Mouse (Mus musculus) spleen, adult 12 weeks (tissue): ENCODE measurements around the gene Kif3c.

Experiments used
- DNase-seq: peaks from one replicate; pipeline ENCODE4 v3.0.0; 2022; ENCODE audit warnings: low spot score

Gene Kif3c

DNA sequence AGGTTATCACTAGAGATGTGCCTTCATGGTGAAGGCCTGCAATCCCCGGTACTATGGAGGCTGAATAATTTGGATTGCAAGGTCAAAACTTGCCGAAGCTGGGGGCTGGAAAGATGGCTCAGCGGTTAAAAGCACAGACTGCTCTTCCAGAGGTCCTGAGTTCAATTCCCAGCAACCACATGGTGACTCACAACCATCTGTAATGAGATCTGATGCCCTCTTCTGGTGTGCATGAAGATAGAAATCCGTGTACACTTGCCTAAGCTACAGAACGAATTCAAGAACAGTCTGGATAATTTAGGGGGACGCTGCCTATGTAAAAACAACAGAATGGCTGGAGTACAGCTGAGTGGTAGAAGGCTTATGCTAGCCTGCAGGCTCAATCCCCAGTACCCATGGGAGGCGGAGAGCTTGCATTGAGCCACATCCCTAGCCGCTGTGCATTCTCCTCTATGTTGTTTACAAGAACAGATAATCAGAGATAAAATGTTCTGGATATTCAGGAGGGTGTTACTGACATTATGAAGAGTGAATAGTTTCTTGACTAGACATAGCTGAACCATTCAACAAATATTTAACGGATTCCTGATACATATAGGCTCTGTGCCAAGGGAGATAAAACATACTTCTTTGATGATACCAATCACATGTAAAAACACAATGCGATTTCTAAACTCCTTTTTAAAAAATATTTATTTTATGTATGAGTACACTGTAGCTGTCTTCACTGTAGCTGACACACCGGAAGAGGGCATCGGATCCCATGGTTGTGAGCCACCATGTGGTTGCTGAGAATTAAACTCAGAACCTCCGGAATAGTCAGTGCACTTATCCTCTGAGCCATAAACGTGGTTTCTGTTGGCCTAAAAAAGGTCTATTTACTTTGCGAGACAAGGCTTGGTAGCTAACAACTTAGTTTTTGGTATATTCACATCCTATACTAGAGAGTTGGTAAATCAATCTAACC, 60.7 kb downstream of the Kif3c start:
- DNase-seq = no peak

DNA sequence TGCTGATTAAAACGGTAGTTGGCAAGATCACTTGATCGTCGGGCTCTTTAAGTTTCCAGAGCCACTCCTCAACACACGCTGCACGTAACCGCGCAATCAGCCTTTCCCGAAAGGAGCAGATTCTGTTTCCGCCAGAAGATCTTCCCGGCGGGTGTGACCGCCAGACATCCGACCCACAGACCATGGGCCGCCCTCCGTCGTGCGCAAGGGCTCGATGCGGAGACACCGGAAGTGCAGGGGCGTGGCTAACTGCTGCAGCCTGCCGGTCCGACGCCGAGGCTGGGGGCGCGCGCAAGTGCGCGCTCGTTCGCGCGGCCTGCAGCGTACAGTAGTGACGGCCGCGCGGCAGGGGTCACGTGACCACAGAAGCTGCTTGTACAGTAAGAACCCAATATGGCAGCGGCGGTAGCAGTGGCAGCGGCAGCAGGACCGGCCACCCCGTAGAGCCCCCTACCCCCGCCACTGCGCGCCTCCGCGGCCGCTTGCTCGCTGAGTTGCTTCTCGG, 61.6 kb downstream of the Kif3c start, which contains the start of gene Asxl2:
Gene Asxl2 (plus strand): TSS at position 328 of the 505 bp plus-strand sequence.
- DNase-seq = peak; percentile 98

DNA sequence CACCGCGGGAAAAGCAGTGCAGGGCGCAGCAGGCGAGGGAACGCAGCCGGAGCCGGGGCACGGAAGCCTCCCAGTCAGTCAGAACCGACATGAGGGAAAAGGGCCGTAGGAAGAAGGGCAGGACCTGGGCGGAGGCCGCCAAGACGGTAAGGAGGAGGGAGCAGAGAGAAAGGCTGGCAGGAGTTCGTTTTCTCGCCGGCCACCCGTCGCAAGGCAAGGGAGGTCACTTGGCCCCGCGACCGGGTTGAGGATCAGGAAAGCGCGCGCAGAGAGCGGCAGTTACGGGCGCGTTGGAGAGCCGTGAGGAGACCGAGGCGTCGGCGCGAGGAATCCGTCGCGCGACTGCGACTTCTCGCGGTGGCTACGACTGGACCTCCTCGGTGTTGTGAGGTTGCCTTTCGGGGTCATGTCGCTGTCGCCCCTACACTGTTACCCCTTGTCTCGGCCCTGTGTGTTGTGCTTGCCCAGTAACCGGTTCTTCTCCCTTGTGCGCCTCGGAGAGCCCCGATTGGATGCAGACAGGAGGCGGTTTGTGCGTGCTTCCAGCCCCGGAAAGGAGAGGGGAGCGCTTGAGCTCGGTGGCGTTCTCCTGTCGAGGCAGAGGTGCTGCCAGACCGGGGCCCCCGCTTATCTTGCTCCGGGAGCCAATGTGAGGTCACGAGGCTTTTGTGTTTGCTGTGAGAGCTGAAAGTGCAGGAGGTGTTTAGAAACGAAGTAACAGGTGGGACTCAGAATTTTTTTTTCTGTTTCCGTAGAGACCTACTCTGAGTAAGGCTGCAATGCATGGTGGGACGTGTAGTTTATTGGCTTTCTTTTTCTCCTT, 62.3 kb downstream of the Kif3c start:
- DNase-seq = peak; percentile 72

DNA sequence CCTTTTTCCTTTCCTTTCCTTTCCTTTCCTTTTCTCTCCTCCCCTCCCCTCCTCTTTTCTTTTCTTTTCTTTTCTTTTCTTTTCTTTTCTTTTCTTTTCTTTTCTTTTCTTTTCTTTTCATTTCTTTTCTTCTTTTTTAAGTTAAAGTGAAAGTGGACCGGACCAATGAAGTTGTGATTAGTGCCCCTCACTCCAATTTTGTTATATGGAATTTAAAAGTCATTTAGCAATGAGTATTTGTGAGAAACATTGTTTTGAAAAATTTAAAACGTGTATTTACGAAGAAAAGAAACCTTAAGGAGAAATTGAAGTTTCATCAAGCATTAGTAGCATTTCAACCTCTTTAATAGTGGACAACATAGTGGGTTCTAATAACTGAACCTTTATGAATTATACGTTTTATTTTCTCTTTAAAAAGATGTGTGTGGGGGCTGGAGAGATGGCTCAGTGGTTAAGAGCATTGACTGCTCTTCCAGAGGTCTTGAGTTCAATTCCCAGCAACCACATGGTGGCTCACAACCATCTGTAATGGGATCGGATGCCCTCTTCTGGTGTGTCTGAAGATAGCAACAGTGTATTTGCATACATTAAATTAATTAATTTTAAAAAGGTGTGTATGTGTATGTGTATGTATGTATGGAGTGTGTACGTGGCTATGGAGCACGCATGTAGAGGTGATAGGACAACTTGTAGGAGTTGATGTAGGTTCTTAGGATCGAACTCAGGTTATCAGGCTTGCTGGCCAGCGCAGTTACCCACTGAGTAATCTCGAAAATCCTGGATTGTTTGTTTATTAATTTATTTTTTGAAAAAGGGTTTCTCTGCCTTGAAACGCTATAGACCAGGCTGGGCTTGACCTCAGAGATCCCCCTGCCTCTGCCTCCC, 63.2 kb downstream of the Kif3c start:
- no peak for DNase-seq

DNA sequence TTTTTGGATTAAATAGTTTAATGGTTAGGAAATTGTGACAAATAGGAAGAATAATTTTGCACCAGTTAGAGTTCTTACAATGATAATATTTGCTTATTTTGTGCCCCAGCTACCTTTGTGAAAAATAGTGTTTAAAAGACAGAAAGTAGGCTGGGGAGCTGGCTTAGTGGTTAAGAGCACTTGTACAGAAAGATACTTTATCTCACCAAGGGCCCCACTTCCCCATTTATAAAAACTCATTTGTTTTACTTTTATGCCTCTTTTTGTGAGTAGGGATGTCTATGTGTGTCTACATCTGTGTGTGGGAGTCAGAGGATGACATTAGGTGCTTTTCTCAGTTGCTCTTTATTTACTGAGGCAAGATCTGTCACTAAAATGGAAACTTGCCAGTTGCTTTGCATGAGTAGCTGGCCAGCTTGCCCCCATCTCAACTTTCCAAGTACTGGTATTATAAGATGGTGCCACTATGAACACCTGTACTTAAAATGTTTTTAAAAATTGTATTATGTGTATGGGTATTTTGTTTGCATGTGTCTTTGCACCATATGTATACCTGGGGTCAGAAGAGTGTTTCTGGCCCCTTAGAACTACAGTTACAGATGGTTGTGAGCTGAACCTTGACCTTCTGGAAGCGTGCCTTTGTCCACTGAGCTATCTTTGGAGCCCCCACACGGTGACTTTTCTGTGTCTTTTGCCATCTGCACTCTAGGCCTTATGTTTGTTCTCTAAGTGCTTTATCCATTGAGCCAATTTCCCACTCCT, 64.9 kb downstream of the Kif3c start:
- DNase-seq = no peak

DNA sequence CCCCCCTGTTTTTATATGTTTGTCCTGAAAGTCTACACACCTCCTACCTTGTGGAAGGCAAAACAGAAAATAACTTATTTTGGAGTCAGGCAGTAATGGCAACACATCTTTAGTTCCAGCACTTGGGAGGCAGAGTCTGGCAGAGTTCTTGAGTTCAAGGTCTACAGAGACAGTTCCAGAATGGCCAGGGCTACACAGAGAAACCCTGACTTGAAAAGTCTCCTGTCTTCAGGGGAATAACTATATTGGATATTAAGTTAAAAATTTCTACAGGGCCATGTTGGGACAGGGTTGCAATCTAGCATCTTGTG, 65.5 kb downstream of the Kif3c start:
- DNase-seq = no peak

GRCm38 (mm10) chr12:3430985-3431384, 66.1 kb downstream of the Kif3c start:
- no peak for DNase-seq

- no peak for DNase-seq
Observed at GRCm38 (mm10) chr12:3433736-3434135, 68.8 kb downstream of the Kif3c start.

GRCm38 (mm10) chr12:3436446-3436845, 71.5 kb downstream of the Kif3c start:
- DNase-seq = no peak

GRCm38 (mm10) chr12:3437815-3438214, 72.9 kb downstream of the Kif3c start:
- no peak for DNase-seq

- DNase-seq = no peak
Observed at GRCm38 (mm10) chr12:3440916-3441315, 76.0 kb downstream of the Kif3c start.

DNA sequence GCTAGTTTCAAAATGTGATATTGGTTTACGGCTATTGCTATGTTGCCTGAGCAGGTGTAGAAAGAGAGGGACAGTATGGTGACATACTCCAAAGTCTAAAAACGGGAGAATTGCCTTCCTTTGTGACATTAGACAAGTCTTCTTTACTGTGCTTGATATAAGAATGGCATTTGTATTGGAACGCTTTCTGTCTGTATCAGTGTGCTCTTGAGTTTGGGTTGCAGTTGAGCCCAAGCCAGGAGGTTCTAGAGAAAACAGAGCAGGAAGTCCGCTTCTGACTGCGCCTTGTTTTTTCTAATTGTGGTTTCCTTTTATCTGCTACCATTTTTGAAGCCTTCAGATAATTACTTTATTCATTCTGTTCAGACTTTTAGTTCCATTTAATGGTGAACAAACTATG, 76.4 kb downstream of the Kif3c start:
- no peak for DNase-seq

- no peak for DNase-seq
Observed at GRCm38 (mm10) chr12:3453554-3453953, 88.6 kb downstream of the Kif3c start.
